Mouse (Mus musculus): ENCODE results near the gene Trp53.
"Not testable (repeated sequence)": the region's sequence is repeated elsewhere in the genome, so short reads cannot be mapped to it uniquely, and the experiment has no call there.

Trp53 gene

DNA sequence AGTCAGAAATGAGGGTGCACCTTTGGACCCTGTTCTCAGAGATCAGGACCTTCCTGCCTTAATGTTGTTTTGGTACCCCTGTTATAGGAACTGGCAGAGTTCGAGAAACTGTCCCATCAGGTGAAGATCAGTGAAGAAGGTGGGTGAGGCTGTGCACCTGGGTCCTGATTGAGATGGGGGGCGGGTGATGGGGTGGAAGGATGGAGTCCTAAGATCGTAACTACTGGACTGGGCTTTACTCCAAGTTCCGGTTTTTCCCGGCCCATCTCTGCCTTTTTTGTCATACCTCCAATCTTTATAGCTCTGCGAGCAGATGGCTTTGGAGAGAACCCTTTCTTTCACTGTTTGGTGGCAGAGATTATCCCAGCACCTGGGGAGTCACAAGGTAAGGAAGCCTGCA, 42.2 kb downstream of the Trp53 start:
- DNase-seq (ENCODE audit: extremely low read depth, insufficient read length, low spot score) = no peak

DNA sequence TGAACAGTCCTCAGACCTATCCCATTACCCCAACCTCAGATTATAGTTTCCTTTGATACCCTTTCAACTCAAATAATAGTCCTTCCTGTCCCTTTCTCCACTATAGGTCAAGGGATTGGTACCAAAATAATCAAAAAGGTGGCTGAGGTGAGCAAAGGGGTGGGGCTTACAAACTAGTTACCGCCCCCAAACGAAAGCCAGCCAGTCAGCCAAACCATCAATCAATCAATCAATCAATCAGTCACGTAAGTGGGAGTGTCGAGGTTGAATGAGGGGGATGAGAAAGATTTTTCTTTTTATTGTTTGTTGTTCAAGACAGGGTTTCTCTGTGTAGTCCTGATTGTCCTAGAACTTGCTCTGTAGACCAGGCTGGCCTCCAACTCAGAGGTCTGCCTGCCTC, 42.8 kb downstream of the Trp53 start:
- no peak for DNase-seq (ENCODE audit: extremely low read depth, insufficient read length, low spot score)

DNA sequence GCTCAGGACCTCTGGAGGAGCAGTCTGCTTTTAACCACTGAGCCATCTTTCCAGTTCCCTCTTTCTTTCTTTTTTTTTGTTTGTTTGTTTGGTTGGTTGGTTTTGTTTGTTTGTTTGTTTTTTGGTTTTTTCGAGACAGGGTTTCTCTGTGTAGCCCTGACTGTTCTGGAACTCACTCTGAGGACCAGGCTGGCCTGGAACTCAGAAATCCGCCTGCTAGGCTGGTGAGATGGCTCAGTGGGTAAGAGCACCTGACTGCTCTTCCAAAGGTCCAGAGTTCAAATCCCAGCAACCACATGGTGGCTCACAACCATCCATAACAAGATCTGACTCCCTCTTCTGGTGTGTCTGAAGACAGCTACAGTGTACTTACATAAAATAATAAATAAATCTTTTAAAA, 44.2 kb downstream of the Trp53 start:
- not testable (repeated sequence) for DNase-seq (ENCODE audit: extremely low read depth, insufficient read length, low spot score)

DNA sequence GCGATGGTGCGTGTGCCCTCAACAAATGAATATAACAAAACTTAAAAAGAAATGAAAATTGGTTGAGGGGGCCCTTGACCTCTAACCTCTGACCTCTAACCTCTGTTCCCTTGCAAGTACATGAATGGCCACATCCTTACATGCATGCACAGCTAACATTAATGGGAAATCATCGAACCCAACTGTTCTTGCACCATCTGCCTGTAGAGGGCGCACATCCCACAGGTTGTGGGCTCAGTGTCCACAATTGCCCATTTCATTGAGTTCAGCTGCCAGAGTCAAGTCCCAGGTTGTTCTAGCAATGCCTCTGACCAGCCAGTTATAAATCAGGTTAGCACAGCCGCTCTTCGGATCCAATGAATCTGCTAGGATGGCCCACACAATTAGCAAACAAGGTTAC, 48.1 kb downstream of the Trp53 start:
- peak; percentile 74 for DNase-seq (ENCODE audit: extremely low read depth, insufficient read length, low spot score)

DNA sequence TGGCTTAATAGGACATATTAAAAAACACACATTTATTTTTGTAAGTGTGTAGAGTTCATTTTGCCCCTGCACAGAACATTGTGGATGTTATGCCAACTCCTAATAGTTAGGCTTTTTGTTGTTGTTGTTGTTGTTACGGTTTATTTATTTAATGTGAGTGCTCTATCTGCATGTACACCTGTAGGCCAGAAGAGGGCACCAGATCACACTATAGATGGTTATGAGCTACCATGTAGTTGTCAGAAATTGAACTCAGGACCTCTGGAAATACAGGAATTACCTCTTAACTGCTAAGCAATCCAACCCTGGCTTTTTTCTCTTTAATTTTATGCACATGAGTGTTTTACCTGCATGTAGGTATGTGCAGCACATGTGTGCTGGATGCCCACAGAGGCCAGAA, 49.6 kb downstream of the Trp53 start:
- DNase-seq (ENCODE audit: extremely low read depth, insufficient read length, low spot score) = no peak

DNA sequence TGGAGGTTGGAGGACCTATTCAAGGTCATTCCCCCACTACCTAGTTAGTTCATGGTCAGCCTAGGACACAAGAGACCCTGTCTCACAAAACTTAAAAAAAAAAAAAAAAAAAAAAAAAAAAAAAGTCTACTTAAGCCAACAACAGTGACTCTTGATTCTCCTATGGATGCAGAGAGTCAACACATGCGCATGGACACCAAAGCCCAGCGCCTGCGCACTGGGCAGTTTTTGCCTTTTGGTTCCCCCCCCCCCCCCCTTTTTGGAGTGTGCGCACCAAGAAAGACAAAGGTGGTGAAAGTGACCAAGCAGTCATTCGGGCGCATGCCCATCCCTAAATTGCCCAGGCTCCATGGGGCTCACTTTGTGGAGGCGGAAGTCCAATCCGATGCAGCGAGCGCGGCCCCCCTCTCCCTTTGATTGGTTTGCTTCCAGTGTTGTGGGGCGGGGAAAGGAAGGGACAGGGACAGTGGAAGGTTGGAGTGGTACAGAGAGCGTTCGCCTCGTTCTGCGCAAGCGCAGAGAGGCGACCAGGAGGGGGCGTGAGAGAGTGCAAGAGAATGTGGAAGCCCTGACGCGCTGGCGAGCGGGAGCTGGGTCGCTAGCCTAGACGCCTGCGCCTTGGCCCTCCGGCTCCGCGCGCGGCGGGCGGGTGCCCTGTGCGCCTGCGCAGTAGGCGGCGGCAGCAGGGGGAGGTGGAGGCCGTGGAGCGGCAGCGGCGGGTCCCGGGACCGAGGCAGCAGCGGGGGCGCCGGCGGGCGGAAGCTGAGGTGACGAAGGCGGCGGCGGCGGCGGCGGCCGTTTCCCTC, 52.3 kb downstream of the Trp53 start, which contains the start of gene Fxr2:
TSS of gene Fxr2 (plus strand) at position 707 of the 806 bp plus-strand sequence.
- peak; percentile 99 for DNase-seq (ENCODE audit: extremely low read depth, insufficient read length, low spot score)

DNA sequence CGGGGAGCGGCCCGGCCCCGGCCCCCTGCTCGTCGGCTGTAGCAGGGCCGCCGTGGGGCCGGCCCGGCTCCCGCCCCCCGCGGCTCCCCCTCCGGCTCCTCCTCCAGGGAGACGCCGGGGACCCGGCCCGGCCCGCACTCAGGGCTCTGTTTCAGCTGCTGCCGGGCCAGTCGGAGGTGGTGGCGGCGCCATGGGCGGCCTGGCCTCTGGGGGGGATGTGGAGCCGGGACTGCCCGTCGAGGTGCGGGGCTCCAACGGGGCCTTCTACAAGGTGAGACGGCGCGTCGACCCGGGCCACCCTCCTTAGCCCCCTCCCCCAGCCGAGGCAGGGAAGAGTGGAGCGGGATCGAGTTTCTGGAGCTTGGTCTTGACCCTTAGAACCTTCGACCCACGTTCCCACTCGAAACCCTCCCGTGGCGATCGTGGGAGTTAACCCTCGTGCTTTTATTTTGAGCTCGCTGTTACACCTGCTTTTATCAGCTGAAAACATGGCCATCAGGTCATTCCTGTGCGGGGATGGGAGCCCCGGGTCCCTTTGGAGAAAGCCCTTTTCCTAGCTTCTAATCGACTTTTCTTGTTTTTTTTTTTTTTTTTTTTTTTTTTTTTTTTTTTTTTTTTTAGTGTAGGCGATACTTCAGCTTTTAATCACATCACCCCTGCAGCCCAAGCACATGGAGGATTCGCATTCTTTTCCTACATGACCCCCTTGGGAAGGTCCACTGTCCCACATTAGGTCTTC, 53.1 kb downstream of the Trp53 start:
- DNase-seq (ENCODE audit: extremely low read depth, insufficient read length, low spot score) = peak; percentile 68

DNA sequence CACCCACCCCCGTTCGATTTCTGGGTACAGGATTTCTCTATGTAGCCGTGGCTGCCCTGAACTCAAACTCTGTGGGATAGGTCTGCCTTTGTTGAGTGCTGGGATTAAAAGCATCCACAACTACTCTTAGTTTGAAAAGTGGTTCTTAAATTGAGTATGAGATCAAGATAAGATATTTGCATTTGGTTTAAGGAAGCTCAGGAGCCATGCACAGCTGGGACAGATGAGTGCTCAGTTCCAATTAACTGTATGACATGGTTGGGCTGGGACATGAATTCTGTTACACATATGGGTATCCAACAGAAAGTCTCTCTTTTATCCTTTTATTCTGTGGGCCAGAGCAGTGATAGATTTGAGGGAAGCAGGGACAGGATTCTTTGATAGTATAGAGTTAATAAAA, 55.3 kb downstream of the Trp53 start:
- DNase-seq (ENCODE audit: extremely low read depth, insufficient read length, low spot score) = no peak

All from 3134 (cell line).